Mouse (Mus musculus): ENCODE results near the gene Ankrd55. TPM values are rescaled to one million over a fixed set of nuclear protein-coding genes. Genes with fewer than 3 reads are reported as not detected.

The Ankrd55 gene
- polyA plus RNA-seq, 1 experiment: not detected

- Histone ChIP-seq H3K4me1 (ENCODE audit: control insufficient read depth, insufficient read depth, low read length) (peaks cover 8% of the 10 kb centered on the region), H3K27me3 (ENCODE audit: control insufficient read depth, insufficient read depth, low read length, poor library complexity, severe bottlenecking) (no peaks in the 10 kb centered on the region), H3K9ac (ENCODE audit: low read depth, poor library complexity, severe bottlenecking) (no peak overlapping the region), H3K36me3 (ENCODE audit: control insufficient read depth, insufficient read depth, low read length, poor library complexity, severe bottlenecking) (no peaks in the 10 kb centered on the region), H3K4me3 (ENCODE audit: low read depth, low read length) (no peak overlapping the region), H3K27ac (ENCODE audit: insufficient read depth, low read length) (peak overlapping the region; percentile 48), H3K9me3 (replicated peaks; ENCODE audit: control insufficient read depth, insufficient read depth, low read length, poor library complexity, severe bottlenecking) (peaks cover 6% of the 10 kb centered on the region; the same call in 1 of the 2 replicates)
- TF ChIP-seq EP300 (IDR thresholded peaks at IDR 0.05; ENCODE audit: insufficient read depth, low read depth, low read length): no peak
- TF ChIP-seq CTCF (IDR thresholded peaks at IDR 0.05; ENCODE audit: low read depth, low read length): no peak
- TF ChIP-seq POLR2A (IDR thresholded peaks at IDR 0.05; ENCODE audit: insufficient read depth, low read length): no peak
Observed at GRCm38 (mm10) chr13:112413611-112414010, 125.4 kb downstream of the Ankrd55 start.

GRCm38 (mm10) chr13:112415896-112416295, 127.6 kb downstream of the Ankrd55 start:
- no peak overlapping the region for H3K4me3 ChIP-seq (ENCODE audit: low read depth, low read length)
- peaks cover 8% of the 10 kb centered on the region for H3K4me1 ChIP-seq (ENCODE audit: control insufficient read depth, insufficient read depth, low read length)
- H3K36me3 ChIP-seq (ENCODE audit: control insufficient read depth, insufficient read depth, low read length, poor library complexity, severe bottlenecking): no peaks in the 10 kb centered on the region
- H3K9ac ChIP-seq (ENCODE audit: low read depth, poor library complexity, severe bottlenecking): peak overlapping the region; percentile 18; the same call in 1 of the 2 replicates
- TF ChIP-seq CTCF (IDR thresholded peaks at IDR 0.05; ENCODE audit: low read depth, low read length) (no peak), EP300 (IDR thresholded peaks at IDR 0.05; ENCODE audit: insufficient read depth, low read depth, low read length) (no peak), POLR2A (IDR thresholded peaks at IDR 0.05; ENCODE audit: insufficient read depth, low read length) (no peak)
- H3K27me3 ChIP-seq (ENCODE audit: control insufficient read depth, insufficient read depth, low read length, poor library complexity, severe bottlenecking): no peaks in the 10 kb centered on the region
- H3K27ac ChIP-seq (ENCODE audit: insufficient read depth, low read length): peak overlapping the region; percentile 86
- peaks cover 6% of the 10 kb centered on the region; the same call in 1 of the 2 replicates for H3K9me3 ChIP-seq (replicated peaks; ENCODE audit: control insufficient read depth, insufficient read depth, low read length, poor library complexity, severe bottlenecking)

- Histone ChIP-seq H3K36me3 (ENCODE audit: control insufficient read depth, insufficient read depth, low read length, poor library complexity, severe bottlenecking) (no peaks in the 10 kb centered on the region), H3K4me1 (ENCODE audit: control insufficient read depth, insufficient read depth, low read length) (peaks cover 8% of the 10 kb centered on the region), H3K9ac (ENCODE audit: low read depth, poor library complexity, severe bottlenecking) (peak overlapping the region; percentile 50; the same call in 1 of the 2 replicates), H3K27ac (ENCODE audit: insufficient read depth, low read length) (peak overlapping the region; percentile 86), H3K27me3 (ENCODE audit: control insufficient read depth, insufficient read depth, low read length, poor library complexity, severe bottlenecking) (no peaks in the 10 kb centered on the region), H3K4me3 (ENCODE audit: low read depth, low read length) (no peak overlapping the region), H3K9me3 (replicated peaks; ENCODE audit: control insufficient read depth, insufficient read depth, low read length, poor library complexity, severe bottlenecking) (no peaks in the 10 kb centered on the region)
- TF ChIP-seq EP300 (IDR thresholded peaks at IDR 0.05; ENCODE audit: insufficient read depth, low read depth, low read length) (no peak), CTCF (IDR thresholded peaks at IDR 0.05; ENCODE audit: low read depth, low read length) (no peak), POLR2A (IDR thresholded peaks at IDR 0.05; ENCODE audit: insufficient read depth, low read length) (no peak)
Observed at GRCm38 (mm10) chr13:112416410-112417162, 128.3 kb downstream of the Ankrd55 start.

GRCm38 (mm10) chr13:112417163-112417523, 128.9 kb downstream of the Ankrd55 start:
- peak overlapping the region; percentile 50; the same call in 1 of the 2 replicates for H3K9ac ChIP-seq (ENCODE audit: low read depth, poor library complexity, severe bottlenecking)
- peak overlapping the region; percentile 79; the same call in 1 of the 2 replicates for H3K27ac ChIP-seq (ENCODE audit: insufficient read depth, low read length)
- no peaks in the 10 kb centered on the region for H3K9me3 ChIP-seq (replicated peaks; ENCODE audit: control insufficient read depth, insufficient read depth, low read length, poor library complexity, severe bottlenecking)
- no peaks in the 10 kb centered on the region for H3K27me3 ChIP-seq (ENCODE audit: control insufficient read depth, insufficient read depth, low read length, poor library complexity, severe bottlenecking)
- no peaks in the 10 kb centered on the region for H3K36me3 ChIP-seq (ENCODE audit: control insufficient read depth, insufficient read depth, low read length, poor library complexity, severe bottlenecking)
- TF ChIP-seq CTCF (IDR thresholded peaks at IDR 0.05; ENCODE audit: low read depth, low read length) (no peak), POLR2A (IDR thresholded peaks at IDR 0.05; ENCODE audit: insufficient read depth, low read length) (no peak), EP300 (IDR thresholded peaks at IDR 0.05; ENCODE audit: insufficient read depth, low read depth, low read length) (0 out of 2 replicates have a peak, but pooled peaks have one; percentile 17)
- peaks cover 6% of the 10 kb centered on the region for H3K4me1 ChIP-seq (ENCODE audit: control insufficient read depth, insufficient read depth, low read length)
- no peak overlapping the region for H3K4me3 ChIP-seq (ENCODE audit: low read depth, low read length)

- H3K9ac ChIP-seq (ENCODE audit: low read depth, poor library complexity, severe bottlenecking): no peak overlapping the region
- H3K4me3 ChIP-seq (ENCODE audit: low read depth, low read length): no peak overlapping the region
- peaks cover 6% of the 10 kb centered on the region for H3K4me1 ChIP-seq (ENCODE audit: control insufficient read depth, insufficient read depth, low read length)
- no peak for TF ChIP-seq CTCF (IDR thresholded peaks at IDR 0.05; ENCODE audit: low read depth, low read length)
- TF ChIP-seq EP300 (IDR thresholded peaks at IDR 0.05; ENCODE audit: insufficient read depth, low read depth, low read length): no peak
- TF ChIP-seq POLR2A (IDR thresholded peaks at IDR 0.05; ENCODE audit: insufficient read depth, low read length): no peak
- H3K27me3 ChIP-seq (ENCODE audit: control insufficient read depth, insufficient read depth, low read length, poor library complexity, severe bottlenecking): no peaks in the 10 kb centered on the region
- no peaks in the 10 kb centered on the region for H3K9me3 ChIP-seq (replicated peaks; ENCODE audit: control insufficient read depth, insufficient read depth, low read length, poor library complexity, severe bottlenecking)
- no peaks in the 10 kb centered on the region for H3K36me3 ChIP-seq (ENCODE audit: control insufficient read depth, insufficient read depth, low read length, poor library complexity, severe bottlenecking)
- no peak overlapping the region for H3K27ac ChIP-seq (ENCODE audit: insufficient read depth, low read length)
Observed at GRCm38 (mm10) chr13:112417861-112418423, 129.7 kb downstream of the Ankrd55 start.

GRCm38 (mm10) chr13:112418595-112418994, 130.3 kb downstream of the Ankrd55 start:
- Histone ChIP-seq H3K9me3 (replicated peaks; ENCODE audit: control insufficient read depth, insufficient read depth, low read length, poor library complexity, severe bottlenecking) (no peaks in the 10 kb centered on the region), H3K4me1 (ENCODE audit: control insufficient read depth, insufficient read depth, low read length) (peaks cover 5% of the 10 kb centered on the region), H3K27ac (ENCODE audit: insufficient read depth, low read length) (no peak overlapping the region), H3K27me3 (ENCODE audit: control insufficient read depth, insufficient read depth, low read length, poor library complexity, severe bottlenecking) (no peaks in the 10 kb centered on the region), H3K4me3 (ENCODE audit: low read depth, low read length) (no peak overlapping the region), H3K36me3 (ENCODE audit: control insufficient read depth, insufficient read depth, low read length, poor library complexity, severe bottlenecking) (no peaks in the 10 kb centered on the region), H3K9ac (ENCODE audit: low read depth, poor library complexity, severe bottlenecking) (no peak overlapping the region)
- TF ChIP-seq EP300 (IDR thresholded peaks at IDR 0.05; ENCODE audit: insufficient read depth, low read depth, low read length) (no peak), POLR2A (IDR thresholded peaks at IDR 0.05; ENCODE audit: insufficient read depth, low read length) (no peak), CTCF (IDR thresholded peaks at IDR 0.05; ENCODE audit: low read depth, low read length) (no peak)
